Mouse (Mus musculus) E14TG2a.4 (cell line): Measurements from ENCODE around the gene Hagh.

ENCODE experiments used
- CTCF ChIP-seq: conservative IDR thresholded peaks from 2 replicates; pipeline ENCODE4 v1.5.1; 2014; ENCODE audit warnings: low read length
- NANOG ChIP-seq: IDR thresholded peaks from 2 replicates; pipeline ENCODE4 v1.6.1; 2014; ENCODE audit warnings: borderline replicate concordance, low read length, mixed read lengths
- POU5F1 ChIP-seq: IDR thresholded peaks from 2 replicates; pipeline ENCODE4 v1.6.1; 2014; ENCODE audit warnings: low read length, borderline replicate concordance

DNA sequence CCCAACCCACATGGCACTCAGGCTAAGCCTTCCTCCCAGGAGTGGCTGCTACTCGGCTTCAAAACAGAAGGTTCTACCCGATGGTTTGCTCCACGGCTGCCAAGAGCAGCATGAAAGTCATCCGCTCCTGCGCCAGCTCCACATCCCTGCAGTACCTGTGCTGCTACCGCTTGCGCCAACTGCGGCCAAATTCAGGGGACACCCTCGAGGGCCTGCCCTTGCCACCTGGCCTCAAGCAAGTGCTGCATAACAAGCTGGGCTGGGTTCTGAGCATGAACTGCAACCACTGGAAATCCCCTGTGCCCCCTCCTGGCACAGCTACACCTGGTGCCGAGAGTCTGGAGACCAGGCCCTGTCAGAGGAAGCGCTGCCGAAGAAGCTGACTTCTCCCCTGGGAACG, 51.4 kb downstream of the Hagh start:
- no peak for TF ChIP-seq CTCF
- TF ChIP-seq NANOG = no peak
- no peak for TF ChIP-seq POU5F1
